Mouse (Mus musculus) layer of hippocampus, postnatal 14 days (tissue): ENCODE measurements around the gene Hivep2. TPM values are rescaled to one million over a fixed set of nuclear protein-coding genes. Genes with fewer than 3 reads are reported as not detected.

Experiments used
- DNase-seq, 2 experiments: peaks; one replicate each; pipeline ENCODE4 v3.0.0; 2021 to 2022; ENCODE audit warnings: low spot score in 2 of 2, mixed read lengths in 1 of 2
- total RNA-seq, 2 experiments: library from RNA; stranded (reverse); gene quantifications; 2 replicates each; pipeline ENCODE4 v1.2.3; 2021

Hivep2 gene
- total RNA-seq, 2 experiments from 2014 or later: 216 to 243 TPM

- DNase-seq: no peak
Measured at GRCm38 (mm10) chr10:14076880-14077279, 111.0 kb downstream of the Hivep2 start.

GRCm38 (mm10) chr10:14080830-14081229 is 115.0 kb downstream of the Hivep2 start:
- no peak for DNase-seq

- no peak for DNase-seq
Measured at GRCm38 (mm10) chr10:14081824-14082223, 115.9 kb downstream of the Hivep2 start.

- DNase-seq: no peak
Measured at GRCm38 (mm10) chr10:14082275-14082674, 116.4 kb downstream of the Hivep2 start.

GRCm38 (mm10) chr10:14085241-14085659 is 119.4 kb downstream of the Hivep2 start:
- peak in 1 of 2 experiments; percentile 45 for DNase-seq

GRCm38 (mm10) chr10:14085882-14086515 is 120.1 kb downstream of the Hivep2 start:
- no peak for DNase-seq

- no peak for DNase-seq
Measured at GRCm38 (mm10) chr10:14087316-14087715, 121.4 kb downstream of the Hivep2 start.

- DNase-seq: no peak
Measured at GRCm38 (mm10) chr10:14089488-14089887, 123.6 kb downstream of the Hivep2 start.

- DNase-seq: no peak
Measured at GRCm38 (mm10) chr10:14094033-14094432, 128.2 kb downstream of the Hivep2 start.

GRCm38 (mm10) chr10:14096045-14096444 is 130.2 kb downstream of the Hivep2 start:
- no peak for DNase-seq

- DNase-seq: no peak
Measured at GRCm38 (mm10) chr10:14099182-14099581, 133.3 kb downstream of the Hivep2 start.

- DNase-seq: no peak
Measured at GRCm38 (mm10) chr10:14100041-14100440, 134.2 kb downstream of the Hivep2 start.

- DNase-seq: no peak
Measured at GRCm38 (mm10) chr10:14100847-14101246, 135.0 kb downstream of the Hivep2 start.

GRCm38 (mm10) chr10:14101966-14102365 is 136.1 kb downstream of the Hivep2 start:
- no peak for DNase-seq

- DNase-seq: no peak
Measured at GRCm38 (mm10) chr10:14107980-14108671, 142.3 kb downstream of the Hivep2 start.

- no peak for DNase-seq
Measured at GRCm38 (mm10) chr10:14115846-14116245, 150.0 kb downstream of the Hivep2 start.

- peak in 1 of 2 experiments; percentile 58 for DNase-seq
Measured at GRCm38 (mm10) chr10:14116978-14117377, 151.1 kb downstream of the Hivep2 start.

GRCm38 (mm10) chr10:14119201-14119600 is 153.3 kb downstream of the Hivep2 start:
- DNase-seq: no peak

- DNase-seq: peak in 1 of 2 experiments; percentile 62
Measured at GRCm38 (mm10) chr10:14120512-14120911, 154.6 kb downstream of the Hivep2 start.

- no peak for DNase-seq
Measured at GRCm38 (mm10) chr10:14127826-14128225, 162.0 kb downstream of the Hivep2 start.

- no peak for DNase-seq
Measured at GRCm38 (mm10) chr10:14130270-14130669, 164.4 kb downstream of the Hivep2 start.

- no peak for DNase-seq
Measured at GRCm38 (mm10) chr10:14131307-14131706, 165.4 kb downstream of the Hivep2 start.

- no peak for DNase-seq
Measured at GRCm38 (mm10) chr10:14132061-14132460, 166.2 kb downstream of the Hivep2 start.
